Mouse (Mus musculus) liver, embryonic 14.5 days (tissue): Measurements from ENCODE around the gene Tmem200c. TPM values are rescaled to one million over a fixed set of nuclear protein-coding genes. Genes with fewer than 3 reads are reported as not detected.

Experiments
- ATAC-seq: fragments of 200-750 bp; cut with Nextera tagmentation; 2 replicates; pipeline ENCODE4 v1.8.0; 2017; ENCODE audit warnings: moderate number of reproducible peaks, mild to moderate bottlenecking, moderate library complexity; ENCODE audit not compliant: insufficient read depth
- DNase-seq, 3 experiments: peaks; one replicate each; pipeline ENCODE4 v3.0.0-alpha.2; 2012 to 2013; ENCODE audit warnings: low read depth in 3 of 3, low spot score in 3 of 3
- H3K27ac ChIP-seq: fragments of 300-500 bp; sonication (generic); 2 replicates; pipeline ENCODE4 v1.5.1; 2014; ENCODE audit warnings: moderate library complexity, mild to moderate bottlenecking, control low read depth, inconsistent platforms
- H3K27me3 ChIP-seq: fragments of 300-500 bp; sonication (generic); 2 replicates; pipeline ENCODE4 v1.6.1; 2014; ENCODE audit warnings: mild to moderate bottlenecking, low read length, moderate library complexity; ENCODE audit not compliant: control insufficient read depth, insufficient read depth
- H3K36me3 ChIP-seq: fragments of 300-500 bp; sonication (generic); replicated peaks from 2 replicates; pipeline ENCODE4 v1.6.1; 2014; ENCODE audit warnings: low read depth; ENCODE audit not compliant: control insufficient read depth, insufficient read depth
- H3K4me1 ChIP-seq, 2 experiments: fragments of 200-500 bp in 1 of 2; fragments of 300-500 bp in 1 of 2; sonication (generic) in 1 of 2; replicated peaks; 2 replicates each; pipeline ENCODE4 v1.6.1; 2012 to 2014; ENCODE audit warnings: antibody characterized with exemption in 1 of 2, inconsistent platforms in 1 of 2, low read length in 1 of 2; ENCODE audit not compliant: control insufficient read depth in 2 of 2, insufficient read depth in 2 of 2
- H3K4me2 ChIP-seq: fragments of 300-500 bp; sonication (generic); 2 replicates; pipeline ENCODE4 v1.6.1; 2014; ENCODE audit warnings: low read depth, mild to moderate bottlenecking, control low read depth, moderate library complexity
- H3K4me3 ChIP-seq, 2 experiments: fragments of 200-500 bp in 1 of 2; fragments of 300-500 bp in 1 of 2; sonication (generic) in 1 of 2; 2 replicates each; pipeline ENCODE4 v1.5.1; 2012 to 2014; ENCODE audit warnings: low read depth in 2 of 2, low read length in 2 of 2, mild to moderate bottlenecking in 2 of 2, control low read depth in 1 of 2, inconsistent platforms in 1 of 2, moderate library complexity in 1 of 2; ENCODE audit not compliant: insufficient read depth in 1 of 2
- H3K9ac ChIP-seq: fragments of 300-500 bp; sonication (generic); replicated peaks from 2 replicates; pipeline ENCODE4 v1.6.1; 2014; ENCODE audit warnings: mild to moderate bottlenecking, control low read depth, moderate library complexity
- H3K9me3 ChIP-seq: fragments of 300-500 bp; sonication (generic); 2 replicates; pipeline ENCODE4 v1.6.1; 2016; ENCODE audit warnings: low read length, mixed read lengths; ENCODE audit not compliant: control insufficient read depth
- CTCF ChIP-seq: IDR thresholded peaks from 2 replicates; pipeline ENCODE4 v1.5.1; 2016; ENCODE audit warnings: antibody characterized with exemption, low read depth, control low read depth
- EP300 ChIP-seq: IDR thresholded peaks from 2 replicates; pipeline ENCODE4 v1.6.1; 2016; ENCODE audit warnings: antibody characterized with exemption, low read depth
- WGBS: fragments of 180-500 bp; shearing (Covaris S2); extraction: QIAGEN DNeasy Blood & Tissue Kit; methylation state at CpG from one replicate; pipeline ENCODE4 v1.1.7; 2014; ENCODE audit not compliant: insufficient replicate concordance; 5-methylcytosine and 5-hydroxymethylcytosine counted together
- polyA plus RNA-seq, 2 experiments: library from polyadenylated mRNA; depleted of rRNA in 1 of 2; stranded (reverse) in 1 of 2; unstranded in 1 of 2; fragments of >200 nt; fragmentation: Nextera tagmentation in 1 of 2; extraction: Ambion mirVana in 1 of 2; gene quantifications; 2 replicates each; pipeline versions ENCODE4 v1.2.1 to v1.2.3; 2012 to 2014

The Tmem200c gene
- polyA plus RNA-seq, 2 experiments, result not detected

GRCm38 (mm10) chr17:68875251-68875650 lies 48.8 kb downstream of the Tmem200c start:
- H3K4me2 ChIP-seq, result no peak overlapping the region
- no peak for ATAC-seq

GRCm38 (mm10) chr17:68875917-68876495 lies 49.6 kb downstream of the Tmem200c start:
- 75% methylated on average over 10 of the region's 10 CpGs for WGBS
- Histone ChIP-seq H3K9me3 (no peaks in the 10 kb centered on the region), H3K4me2 (no peak overlapping the region), H3K9ac (no peak overlapping the region), H3K4me3 (no peak overlapping the region), H3K36me3 (no peaks in the 10 kb centered on the region), H3K4me1 (no peaks in the 10 kb centered on the region), H3K27me3 (no peaks in the 10 kb centered on the region), H3K27ac (no peak overlapping the region)
- TF ChIP-seq EP300 (no peak), CTCF (no peak)
- DNase-seq (no peak), ATAC-seq (no peak)

More at GRCm38 (mm10) chr17:68875251-68875650, 48.8 kb downstream of the Tmem200c start:
- Histone ChIP-seq H3K4me3 (no peak overlapping the region), H3K9me3 (no peaks in the 10 kb centered on the region), H3K9ac (no peak overlapping the region), H3K27me3 (no peaks in the 10 kb centered on the region), H3K27ac (no peak overlapping the region), H3K4me1 (no peaks in the 10 kb centered on the region), H3K36me3 (no peaks in the 10 kb centered on the region)
- DNase-seq, result no peak
- WGBS, result 56% methylated on average over 5 of the region's 5 CpGs
- TF ChIP-seq EP300 (no peak), CTCF (no peak)

- no peaks in the 10 kb centered on the region for H3K9me3 ChIP-seq
- DNase-seq, result no peak
- no peak for TF ChIP-seq EP300
- TF ChIP-seq CTCF, result peak; percentile 38
- H3K9ac ChIP-seq, result no peak overlapping the region
- no peak overlapping the region for H3K4me2 ChIP-seq
- no peak overlapping the region for H3K4me3 ChIP-seq
- H3K27me3 ChIP-seq, result no peaks in the 10 kb centered on the region
- no peaks in the 10 kb centered on the region for H3K36me3 ChIP-seq
- H3K27ac ChIP-seq, result no peak overlapping the region
- ATAC-seq, result no peak
- no peaks in the 10 kb centered on the region for H3K4me1 ChIP-seq
- 12% methylated on average over 21 of the region's 21 CpGs for WGBS
Measured at GRCm38 (mm10) chr17:68881725-68882524, 55.5 kb downstream of the Tmem200c start.

GRCm38 (mm10) chr17:68883474-68884083 lies 57.2 kb downstream of the Tmem200c start:
- DNase-seq (no peak), ATAC-seq (no peak)
- no peak overlapping the region for H3K27ac ChIP-seq
- H3K4me3 ChIP-seq, result no peak overlapping the region
- no peak overlapping the region for H3K9ac ChIP-seq
- no peaks in the 10 kb centered on the region for H3K27me3 ChIP-seq
- H3K9me3 ChIP-seq, result no peaks in the 10 kb centered on the region
- TF ChIP-seq CTCF (no peak), EP300 (no peak)
- no peak overlapping the region for H3K4me2 ChIP-seq
- no peaks in the 10 kb centered on the region for H3K36me3 ChIP-seq
- 64% methylated on average over 3 of the region's 3 CpGs for WGBS
- no peaks in the 10 kb centered on the region for H3K4me1 ChIP-seq

- no peaks in the 10 kb centered on the region for H3K36me3 ChIP-seq
- no peak for TF ChIP-seq EP300
- no peak for TF ChIP-seq CTCF
- H3K4me2 ChIP-seq, result no peak overlapping the region
- no peak overlapping the region for H3K4me3 ChIP-seq
- H3K27me3 ChIP-seq, result no peaks in the 10 kb centered on the region
- H3K4me1 ChIP-seq, result no peaks in the 10 kb centered on the region
- no peaks in the 10 kb centered on the region for H3K9me3 ChIP-seq
- H3K27ac ChIP-seq, result no peak overlapping the region
- no peak for DNase-seq
- no peak for ATAC-seq
- WGBS, result 63% methylated on average over 3 of the region's 3 CpGs
- no peak overlapping the region for H3K9ac ChIP-seq
Measured at GRCm38 (mm10) chr17:68890672-68891071, 64.2 kb downstream of the Tmem200c start.

Other genes with a start within 250 kb of the Tmem200c start
- 1.6 and 3.1 TPM in 2 replicates for gene Epb41l3, start 249.1 kb downstream of the Tmem200c start, polyA plus RNA-seq (2012; rRNA removed)
- 5.3 and 5.6 TPM in 2 replicates for gene Epb41l3, start 249.1 kb downstream of the Tmem200c start, polyA plus RNA-seq (2014; fragmentation: Nextera tagmentation; extraction: Ambion mirVana)